Mouse (Mus musculus): ENCODE measurements around the gene Wbp1l.

Gene Wbp1l

GRCm38 (mm10) chr19:46705779-46706495, 107.1 kb downstream of the Wbp1l start:
- no peak for DNase-seq (ENCODE audit: low spot score)

- DNase-seq (ENCODE audit: low spot score), result no peak
Measured at GRCm38 (mm10) chr19:46706540-46707295, 107.8 kb downstream of the Wbp1l start.

Data from layer of hippocampus, adult 9-10 months (tissue).